Mouse (Mus musculus) frontal cortex, adult 2 months (tissue): ENCODE measurements around the gene Slc1a4. TPM values are rescaled to one million over a fixed set of nuclear protein-coding genes. Genes with fewer than 3 reads are reported as not detected.

Experiments
- DNase-seq, 2 experiments: peaks; one replicate each; pipeline ENCODE4 v3.0.0; 2022; ENCODE audit warnings: low spot score in 1 of 2; ENCODE audit errors: extremely low spot score in 1 of 2
- polyA plus RNA-seq: library from polyadenylated mRNA; depleted of rRNA; stranded (reverse); fragments of >200 nt; gene quantifications from 2 replicates; pipeline ENCODE4 v1.2.3, GENCODE M21; 2012; rRNA removed

The Slc1a4 gene
- polyA plus RNA-seq, 1 experiment = 30.8 TPM

- peak in 1 of 2 experiments; percentile 62 for DNase-seq
Measured at GRCm38 (mm10) chr11:20262628-20263380, 69.7 kb downstream of the Slc1a4 start.

- no peak for DNase-seq
Measured at GRCm38 (mm10) chr11:20254791-20255190, 77.7 kb downstream of the Slc1a4 start.

- DNase-seq = no peak
Measured at GRCm38 (mm10) chr11:20253088-20253487, 79.4 kb downstream of the Slc1a4 start.

Other genes starting within 250 kb of the Slc1a4 start
- 123 and 145 TPM in 2 replicates for gene Actr2, start 219.8 kb downstream of the Slc1a4 start, polyA plus RNA-seq
- 210 and 221 TPM in 2 replicates for gene Rab1a, start 131.3 kb downstream of the Slc1a4 start, polyA plus RNA-seq
- gene Cep68, start 83.3 kb downstream of the Slc1a4 start, polyA plus RNA-seq = 18.9 and 19.6 TPM in 2 replicates
- 17.6 and 19.5 TPM in 2 replicates for gene Sertad2, start 210.5 kb upstream of the Slc1a4 start, polyA plus RNA-seq